Mouse (Mus musculus): ENCODE data around the gene Vps52.

The Vps52 gene

DNA sequence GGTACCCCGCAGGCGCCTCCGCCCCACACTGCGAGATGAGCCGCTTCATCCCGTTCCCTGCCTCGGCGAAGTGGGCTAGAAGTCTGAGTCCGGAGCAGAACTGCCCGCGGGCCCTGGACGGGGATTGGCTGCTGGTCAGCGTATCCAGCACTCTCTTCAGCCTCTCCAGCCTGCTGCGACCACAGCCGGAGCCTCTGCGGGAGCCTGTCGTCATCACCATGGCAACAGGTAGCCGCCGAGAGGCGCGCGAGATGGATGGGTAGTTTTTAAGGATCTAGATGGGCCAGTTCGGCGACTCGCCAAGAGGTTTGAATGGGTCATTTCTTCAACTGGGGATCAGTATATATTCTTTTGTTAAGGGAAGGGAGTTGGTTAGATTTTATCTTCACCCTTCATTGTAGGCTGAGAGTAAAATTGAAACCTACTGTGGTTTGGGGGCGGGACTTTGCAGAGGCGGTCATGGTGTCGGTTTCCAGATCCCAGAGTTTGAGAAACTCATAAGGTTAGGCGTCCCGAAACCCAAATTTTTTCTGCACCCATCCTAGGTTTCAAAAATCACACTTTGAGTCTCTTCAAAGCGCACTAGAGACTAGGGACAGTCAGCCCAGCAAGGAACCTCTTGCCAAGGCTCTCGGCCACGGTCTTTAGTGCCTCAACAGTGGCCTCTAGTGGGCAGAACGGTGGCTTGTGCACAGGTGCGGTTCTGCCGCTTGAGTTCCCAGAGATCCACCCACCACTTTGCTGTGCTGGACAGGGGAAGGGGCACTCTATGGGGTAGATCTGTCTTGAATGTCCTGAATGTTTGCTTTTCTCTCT is 35.1 kb upstream of the Vps52 start:
- peak; percentile 92 for DNase-seq (ENCODE audit: inconsistent ontology term)

- no peak for DNase-seq (ENCODE audit: inconsistent ontology term)
These were observed 34.3 kb upstream of the Vps52 start for GRCm38 (mm10) chr17:33921361-33921760.

DNA sequence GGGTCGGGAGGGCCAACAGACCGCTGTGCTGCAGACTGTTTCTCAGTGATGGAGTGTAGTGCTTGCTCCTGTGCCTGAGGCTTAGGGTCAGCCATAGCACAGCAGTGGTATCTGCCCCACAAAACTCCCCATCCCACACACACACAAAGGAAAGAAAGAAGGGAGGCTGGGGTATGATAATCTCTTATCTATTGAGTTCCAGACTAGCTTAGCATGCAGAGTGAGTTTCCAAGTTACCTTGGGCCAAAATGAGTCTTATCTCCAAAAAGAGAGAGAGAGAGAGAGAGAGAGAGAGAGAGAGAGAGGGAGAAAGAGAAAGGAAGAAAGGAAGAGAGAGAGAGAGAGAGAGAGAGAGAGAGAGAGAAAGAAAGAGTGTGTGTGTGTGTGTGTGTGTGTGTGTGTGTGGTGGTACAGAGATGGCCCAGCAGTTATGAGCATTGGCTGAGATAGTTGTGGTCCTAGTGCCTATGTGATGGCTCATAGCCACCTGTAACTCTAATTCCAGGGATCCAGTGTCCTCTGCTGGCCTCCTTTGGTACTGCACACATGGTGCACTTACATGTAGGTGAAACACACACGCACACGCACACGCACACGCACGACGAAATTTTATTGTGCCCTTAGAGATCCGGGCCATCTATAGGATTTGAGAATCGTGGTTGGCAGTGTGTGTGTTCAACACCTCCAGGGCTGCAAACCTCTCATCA is 30.9 kb upstream of the Vps52 start:
- DNase-seq (ENCODE audit: inconsistent ontology term) = no peak

GRCm38 (mm10) chr17:33925406-33926116 is 30.1 kb upstream of the Vps52 start:
- DNase-seq (ENCODE audit: inconsistent ontology term) = no peak

DNA sequence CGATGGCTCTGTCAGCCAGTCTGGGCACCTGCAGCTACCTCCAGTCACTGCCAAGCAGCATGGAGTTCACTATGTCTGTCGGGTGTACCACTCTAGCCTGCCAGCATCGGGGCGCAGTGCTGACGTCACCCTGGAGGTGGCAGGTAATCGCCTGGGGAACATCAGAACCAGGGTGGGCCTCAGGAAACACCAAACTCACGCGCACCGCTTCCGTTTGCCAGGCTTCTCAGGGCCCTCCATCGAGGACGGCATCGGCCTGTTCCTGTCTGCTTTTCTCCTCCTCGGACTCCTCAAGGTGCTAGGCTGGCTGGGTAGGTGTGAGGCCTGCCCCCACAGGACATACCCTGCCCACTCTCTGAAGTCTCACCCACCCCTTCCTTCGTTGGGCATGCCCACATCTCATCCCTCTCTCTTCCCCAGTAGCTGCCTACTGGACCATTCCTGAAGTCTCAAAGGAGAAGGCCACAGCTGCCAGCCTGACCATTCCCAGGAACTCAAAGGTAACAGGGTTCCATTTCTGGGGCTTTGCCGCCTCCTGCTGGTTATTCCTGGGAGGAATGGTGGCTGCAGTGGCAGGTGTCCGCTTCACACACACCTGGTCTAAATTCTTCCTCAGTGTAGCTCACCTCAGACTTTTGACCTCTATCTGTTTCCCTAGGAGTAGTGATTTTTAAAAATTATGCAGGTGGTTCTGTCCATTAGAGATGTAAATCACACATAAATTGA is 29.2 kb upstream of the Vps52 start:
- DNase-seq (ENCODE audit: inconsistent ontology term) = no peak

DNA sequence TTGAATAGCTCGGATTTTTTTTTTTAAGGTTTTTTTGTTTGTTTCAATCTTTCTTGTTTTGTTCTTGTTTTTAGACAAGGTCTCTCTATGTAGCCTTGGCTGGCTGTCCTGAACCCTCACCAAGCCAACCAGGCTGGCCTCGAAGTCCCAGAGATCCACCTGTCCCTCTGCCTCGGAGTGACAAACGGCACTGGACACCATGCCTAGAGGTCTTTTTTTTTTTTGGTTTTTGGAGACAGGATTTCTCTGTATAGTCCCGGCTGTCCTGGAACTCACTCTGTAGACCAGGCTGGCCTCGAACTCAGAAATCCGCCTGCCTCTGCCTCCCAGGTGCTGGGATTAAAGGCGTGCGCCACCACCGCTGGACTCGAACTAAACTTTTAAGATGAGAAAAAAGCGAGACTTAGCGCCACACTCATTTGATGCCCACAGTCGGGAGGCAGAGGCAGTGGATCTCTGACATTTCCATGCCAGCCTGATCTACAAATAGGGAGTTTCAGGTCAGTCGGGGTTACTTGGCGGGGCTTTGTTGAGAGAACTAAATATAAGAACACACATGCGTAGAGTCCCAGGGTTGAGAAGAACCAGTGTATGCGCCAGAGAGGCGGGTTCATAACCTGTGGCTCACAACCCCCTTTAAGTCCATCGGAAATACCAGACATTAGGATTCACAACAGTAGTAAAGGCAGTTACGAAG is 27.2 kb upstream of the Vps52 start:
- no peak for DNase-seq (ENCODE audit: inconsistent ontology term)

GRCm38 (mm10) chr17:33929371-33930279 is 26.0 kb upstream of the Vps52 start, which contains the start of gene Rgl2:
Gene Rgl2, plus strand, starts transcription at chr17:33929543.
- DNase-seq (ENCODE audit: inconsistent ontology term) = peak; percentile 95

DNA sequence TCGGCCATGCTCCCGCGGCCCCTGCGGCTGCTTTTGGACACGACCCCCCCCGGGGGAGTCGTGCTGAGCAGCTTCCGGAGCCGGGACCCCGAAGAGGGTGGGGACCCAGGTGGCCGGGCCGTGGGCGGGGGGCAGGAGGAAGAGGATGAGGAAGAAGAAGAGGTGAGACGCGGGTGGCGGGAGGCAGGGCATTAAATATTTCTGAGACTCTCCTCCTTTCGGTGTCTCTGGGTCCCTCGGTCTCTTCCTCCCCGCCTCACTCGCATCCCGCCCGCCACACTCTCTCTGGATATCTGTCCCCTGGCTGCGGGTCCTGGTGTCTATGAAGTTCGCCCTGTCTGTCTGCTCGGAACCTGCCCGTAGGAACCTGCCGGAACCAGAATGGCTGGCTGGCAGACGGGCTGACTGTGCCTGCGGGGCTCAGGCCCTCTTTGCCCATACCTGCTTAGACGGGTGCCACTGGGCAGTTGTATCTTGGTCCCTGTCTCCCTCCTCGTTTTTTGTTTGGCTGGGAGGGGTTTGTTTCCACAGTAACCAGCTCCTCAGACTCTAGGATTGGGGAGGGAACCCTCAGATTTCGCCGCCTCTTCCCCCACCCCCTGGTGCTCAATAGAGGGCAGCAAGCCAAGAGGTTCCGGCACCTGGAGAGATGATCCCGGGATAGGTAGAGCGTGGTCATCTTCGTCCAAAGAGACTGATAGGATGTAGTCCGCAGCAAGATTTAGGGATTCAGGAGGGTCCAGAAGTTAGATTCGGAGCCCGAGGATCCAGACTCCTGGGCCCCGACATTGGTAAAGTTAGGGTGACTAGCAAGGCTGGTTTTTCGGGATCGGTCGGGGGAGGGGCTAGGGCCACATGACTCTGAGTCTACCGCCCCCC is 25.1 kb upstream of the Vps52 start:
- DNase-seq (ENCODE audit: inconsistent ontology term) = peak; percentile 77

- DNase-seq (ENCODE audit: inconsistent ontology term) = no peak
These were observed 24.3 kb upstream of the Vps52 start for GRCm38 (mm10) chr17:33931159-33931866.

- DNase-seq (ENCODE audit: inconsistent ontology term) = no peak
These were observed 23.7 kb upstream of the Vps52 start for GRCm38 (mm10) chr17:33931947-33932346.

- no peak for DNase-seq (ENCODE audit: inconsistent ontology term)
These were observed 23.2 kb upstream of the Vps52 start for GRCm38 (mm10) chr17:33932448-33932847.

- DNase-seq (ENCODE audit: inconsistent ontology term) = no peak
These were observed 22.6 kb upstream of the Vps52 start for GRCm38 (mm10) chr17:33932970-33933369.

GRCm38 (mm10) chr17:33935422-33936055 is 20.1 kb upstream of the Vps52 start:
- no peak for DNase-seq (ENCODE audit: inconsistent ontology term)

DNA sequence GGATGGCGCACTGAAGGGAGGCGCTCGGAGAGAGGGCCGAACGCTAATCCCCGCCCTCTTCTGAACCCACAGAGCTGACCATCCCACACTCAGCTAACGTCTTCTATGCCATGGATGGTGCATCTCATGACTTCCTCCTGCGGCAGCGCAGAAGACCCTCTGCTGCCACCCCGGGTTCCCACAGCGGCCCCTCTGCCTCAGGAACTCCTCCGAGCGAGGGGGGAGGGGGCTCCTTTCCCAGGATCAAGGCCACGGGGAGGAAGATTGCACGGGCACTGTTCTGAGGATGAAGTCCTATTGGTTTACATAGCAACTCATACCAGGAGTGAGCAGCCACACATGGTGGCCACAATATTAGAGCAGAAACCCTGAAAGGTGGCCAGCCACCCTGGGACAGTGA is 18.6 kb upstream of the Vps52 start:
- no peak for DNase-seq (ENCODE audit: inconsistent ontology term)

- no peak for DNase-seq (ENCODE audit: inconsistent ontology term)
These were observed 16.8 kb upstream of the Vps52 start for GRCm38 (mm10) chr17:33938783-33939182.

GRCm38 (mm10) chr17:33940206-33940805 is 15.3 kb upstream of the Vps52 start, which contains the start of the genes Pfdn6 and Wdr46:
Gene Pfdn6, minus strand, starts transcription at chr17:33940343.
Gene Wdr46, plus strand, starts transcription at chr17:33940660.
- DNase-seq (ENCODE audit: inconsistent ontology term) = peak; percentile 94

DNA sequence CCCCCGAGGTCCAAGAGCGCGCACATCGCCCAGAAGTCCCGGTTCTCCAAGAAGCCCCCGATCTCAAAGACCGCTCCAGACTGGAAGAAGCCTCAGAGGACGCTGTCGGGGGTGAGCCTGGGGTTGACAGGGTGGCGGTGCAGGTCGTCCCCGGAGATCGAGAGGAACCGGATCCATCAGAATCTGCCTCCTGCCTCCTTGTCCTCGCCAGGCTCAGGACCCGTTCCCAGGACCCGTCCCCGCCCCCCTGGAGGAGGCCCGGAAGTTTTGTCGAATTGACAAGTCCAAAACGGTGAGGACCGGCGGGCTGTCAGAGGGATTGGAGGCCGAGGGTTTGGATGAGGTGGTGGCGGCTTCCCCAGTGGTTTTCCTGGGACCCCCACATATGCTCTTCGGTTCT is 14.6 kb upstream of the Vps52 start:
- DNase-seq (ENCODE audit: inconsistent ontology term) = peak; percentile 36

All from Muller cell, postnatal 12 days (primary cell).